In genomic region chr13:89668069-89668468, GRCm38 (mm10) we compare ENCODE assay signal across 8 mouse cellular contexts.
DNase-seq lines count a peak whose midpoint lies in the region; ATAC-seq and TF ChIP-seq lines count a peak whose summit lies in the region.

No protein-coding gene starts in this region.

- no peaks in the 10 kb centered on the region for H3K27me3 ChIP-seq in heart, adult 2 months (ENCODE audit: control insufficient read depth, insufficient read depth, low read length)
- no peaks in the 10 kb centered on the region for H3K27me3 ChIP-seq in heart, embryonic 10.5 days (ENCODE audit: insufficient read depth, poor library complexity, severe bottlenecking)

- peak; percentile 66 for TF ChIP-seq CTCF in heart, adult 2 months (IDR thresholded peaks at IDR 0.05)

- no peak for TF ChIP-seq POLR2A in heart, adult 2 months (IDR thresholded peaks at IDR 0.05; ENCODE audit: insufficient read depth, low read depth, low read length)

- no peaks in the 10 kb centered on the region for H3K9me3 ChIP-seq in heart, embryonic 10.5 days

- H3K79me2 ChIP-seq in heart, adult 2 months (replicated peaks; ENCODE audit: control insufficient read depth, insufficient read depth, low read length), result no peaks in the 10 kb centered on the region

- no peaks in the 10 kb centered on the region for H3K4me1 ChIP-seq in heart, adult 2 months (ENCODE audit: control insufficient read depth, insufficient read depth, low read length)
- no peaks in the 10 kb centered on the region for H3K4me1 ChIP-seq in heart, embryonic 10.5 days

- intact Hi-C loops in heart, adult 2 months (cut with DNase I), result loop anchor here (1.0 to 2.0 kb wide), 2 partner anchors 1173 to 1218 kb away; no protein-coding TSS in a partner anchor
- intact Hi-C loops in left cerebral cortex, postnatal 14 days (cut with DNase I), result loop anchor here (5.0 to 10.0 kb wide), 2 partner anchors 1174 to 1217 kb away; no protein-coding TSS in a partner anchor

- H3K9ac ChIP-seq in heart, adult 2 months (ENCODE audit: low read depth, low read length), result no peak overlapping the region

- WGBS in heart, adult 2 months, result 59% methylated on average over 1 of the region's 1 CpGs
- 75% methylated on average over 1 of the region's 1 CpGs for WGBS in heart, embryonic 10.5 days

- TF ChIP-seq EP300 in heart, adult 2 months (IDR thresholded peaks at IDR 0.05; ENCODE audit: insufficient read depth, low read depth, low read length), result no peak

- no peak for ATAC-seq in erythroid progenitor cell, adult 5-6 weeks (replicated peaks; ENCODE audit: low FRiP score, poor library complexity, severe bottlenecking)

- no peak overlapping the region for H3K4me3 ChIP-seq in heart, adult 2 months
- no peak overlapping the region for H3K4me3 ChIP-seq in heart, embryonic 10.5 days

- no peak overlapping the region for H3K27ac ChIP-seq in heart, adult 2 months
- H3K27ac ChIP-seq in heart, embryonic 10.5 days, result no peak overlapping the region

- H3K36me3 ChIP-seq in heart, adult 2 months (ENCODE audit: control insufficient read depth, insufficient read depth, low read length), result no peaks in the 10 kb centered on the region
- peaks cover 72% of the 10 kb centered on the region for H3K36me3 ChIP-seq in heart, embryonic 10.5 days

- no peak for DNase-seq in heart, adult 2 months
- no peak for DNase-seq in heart, embryonic 10.5 days (ENCODE audit: low spot score)
- DNase-seq in 3T3-L1 (ENCODE audit: low read depth, low spot score) (peak; percentile 57), MEL-GATA-1-ER (ENCODE audit: extremely low read depth, low read depth) (peak; percentile 23)
- peak; percentile 43 for DNase-seq in forelimb bud, embryonic 11.5 days (ENCODE audit: low read depth, low spot score)
- DNase-seq in left cerebral cortex, postnatal 14 days (ENCODE audit: low spot score in 2 of 2), result peak; percentile 61 to 62
- DNase-seq in retina, embryonic 14.5 days (ENCODE audit: low spot score), result peak; percentile 78

Comparison
In these comparisons a context has a peak if more than half of its experiments do, and no peak if none do; other contexts are left out.
1. DNase-seq: peak in 3T3-L1 (single experiment), MEL-GATA-1-ER (single experiment), forelimb bud, embryonic 11.5 days (single experiment), left cerebral cortex, postnatal 14 days (2 of 2) and retina, embryonic 14.5 days (single experiment); none in heart, adult 2 months (0 of 2) and heart, embryonic 10.5 days (single experiment).